Comparison of ENCODE assay signal across 8 mouse cellular contexts in genomic region chr13:24686705-24687665, GRCm38 (mm10). TPM values are rescaled to one million over a fixed set of nuclear protein-coding genes. Genes with fewer than 3 reads are reported as not detected.
DNase-seq lines count a peak whose midpoint lies in the region; ATAC-seq lines count a peak whose summit lies in the region.

No protein-coding gene starts in this region.

- peak; percentile 94 for ATAC-seq in hindbrain, embryonic 16.5 days
- ATAC-seq in megakaryocyte, adult 5-6 weeks (ENCODE audit: poor library complexity, severe bottlenecking), result peak; percentile 46; the same call in 1 of the 2 replicates

- 0 out of 2 replicates have a peak overlapping the region, but pooled peaks have one; percentile 13 for H3K9ac ChIP-seq in hindbrain, embryonic 16.5 days (ENCODE audit: low read depth, low read length)

- H3K9me3 ChIP-seq in hindbrain, embryonic 16.5 days (ENCODE audit: control insufficient read depth, low read length), result no peaks in the 10 kb centered on the region

- peak overlapping the region; percentile 70 for H3K27ac ChIP-seq in hindbrain, embryonic 16.5 days (ENCODE audit: low read depth, low read length)

- H3K4me2 ChIP-seq in hindbrain, embryonic 16.5 days (ENCODE audit: low read length), result peak overlapping the region; percentile 31

- H3K27me3 ChIP-seq in hindbrain, embryonic 16.5 days (replicated peaks; ENCODE audit: control insufficient read depth, insufficient read depth, low read length), result no peaks in the 10 kb centered on the region

- DNase-seq in ZHBTc4 (ENCODE audit: low read depth, low spot score), result peak; percentile 80
- DNase-seq in cerebellum, postnatal 25 days, result peak; percentile 76 to 85
- peak; percentile 80 to 91 for DNase-seq in frontal cortex, postnatal 36 days (ENCODE audit: low spot score in 2 of 2)
- DNase-seq in left cerebral cortex, adult 18-20 months (ENCODE audit: low spot score in 2 of 2), result peak; percentile 81 to 85
- peak; percentile 79 for DNase-seq in right cerebral cortex, adult 18-20 months
- peak; percentile 79 for DNase-seq in urinary bladder, postnatal 14 days (ENCODE audit: low spot score)

- peaks cover 2% of the 10 kb centered on the region; the same call in 1 of the 2 replicates for H3K36me3 ChIP-seq in hindbrain, embryonic 16.5 days (ENCODE audit: control insufficient read depth, insufficient read depth, low read length)

- 28% methylated on average over 15 of the region's 15 CpGs for WGBS in hindbrain, embryonic 16.5 days

- peaks cover 6% of the 10 kb centered on the region for H3K4me1 ChIP-seq in hindbrain, embryonic 16.5 days (ENCODE audit: control insufficient read depth, insufficient read depth, low read depth, low read length)

- H3K4me3 ChIP-seq in hindbrain, embryonic 16.5 days (ENCODE audit: low read length), result peak overlapping the region; percentile 11; the same call in 1 of the 2 replicates

RNA-seq across cellular contexts. Expression of gene Armh2, which starts 54.0 kb away (rescaled TPM):
- polyA plus RNA-seq in hindbrain, embryonic 16.5 days (2015; fragmentation: Nextera tagmentation; extraction: Ambion mirVana), result not detected in 2 replicates
- total RNA-seq in left cerebral cortex, adult 18-20 months (2021), result not detected
- 0.22 TPM in 1 of 2 replicates, not detected in the other for total RNA-seq in megakaryocyte, adult 5-6 weeks (2015)
- not detected in 2 replicates for total RNA-seq in megakaryocyte, adult 5-6 weeks (2017)

Comparison
In these comparisons a context has a peak if more than half of its experiments do, and no peak if none do; other contexts are left out.
1. Peak in every context shown above with its lines: DNase-seq, ATAC-seq, H3K4me3 ChIP-seq and H3K27ac ChIP-seq.